Mouse (Mus musculus) kidney, adult 2 months (tissue): Measurements from ENCODE around the gene Nupr1l. TPM values are rescaled to one million over a fixed set of nuclear protein-coding genes. Genes with fewer than 3 reads are reported as not detected.
A peak's percentile ranks its signal among the peaks of the same experiment; 100 is the strongest.
"Not testable (repeated sequence)": the region's sequence is repeated elsewhere in the genome, so short reads cannot be mapped to it uniquely, and the experiment has no call there.

ENCODE experiments used
- DNase-seq: peaks from one replicate; pipeline ENCODE4 v3.0.0; 2021
- H3K27ac ChIP-seq: fragments of 200-500 bp; 2 replicates; pipeline ENCODE4 v1.5.1; 2012; ENCODE audit warnings: low read depth, low read length, control low read depth, inconsistent platforms; ENCODE audit not compliant: insufficient read depth
- H3K27me3 ChIP-seq: fragments of 200-500 bp; replicated peaks from 2 replicates; pipeline ENCODE4 v1.6.1; 2012; ENCODE audit warnings: mild to moderate bottlenecking, moderate library complexity, low read length, inconsistent platforms; ENCODE audit not compliant: control insufficient read depth, insufficient read depth
- H3K36me3 ChIP-seq: fragments of 200-500 bp; 2 replicates; pipeline ENCODE4 v1.6.1; 2012; ENCODE audit warnings: mild to moderate bottlenecking, moderate library complexity, low read length, inconsistent platforms; ENCODE audit not compliant: control insufficient read depth, insufficient read depth
- H3K4me1 ChIP-seq: fragments of 200-500 bp; 2 replicates; pipeline ENCODE4 v1.6.1; 2011; ENCODE audit warnings: low read length; ENCODE audit not compliant: control insufficient read depth, insufficient read depth
- H3K4me3 ChIP-seq: fragments of 200-500 bp; 2 replicates; pipeline ENCODE4 v1.5.1; 2011; ENCODE audit warnings: mild to moderate bottlenecking, low read depth, low read length, control low read depth; ENCODE audit not compliant: insufficient read depth
- CTCF ChIP-seq: fragments of 200-500 bp; conservative IDR thresholded peaks from 2 replicates; pipeline ENCODE4 v1.5.1; 2011; ENCODE audit warnings: low read depth, mild to moderate bottlenecking, control low read depth, low read length, moderate library complexity, mixed read lengths; ENCODE audit not compliant: insufficient read depth, insufficient read length
- POLR2A ChIP-seq: fragments of 200-500 bp; IDR thresholded peaks from one replicate; pipeline ENCODE4 v1.6.1; 2011; ENCODE audit warnings: low read depth, low read length, control low read depth
- WGBS: fragments of 180-500 bp; shearing (Covaris S2); methylation state at CpG from one replicate; pipeline ENCODE4 v1.1.7; 2018; 5-methylcytosine and 5-hydroxymethylcytosine counted together
- polyA plus RNA-seq: library from polyadenylated mRNA; depleted of rRNA; stranded (reverse); fragments of >200 nt; gene quantifications from 2 replicates; pipeline ENCODE4 v1.2.3, GENCODE M21; 2012

Nupr1l gene
- polyA plus RNA-seq, 1 experiment: 5.7 TPM

DNA sequence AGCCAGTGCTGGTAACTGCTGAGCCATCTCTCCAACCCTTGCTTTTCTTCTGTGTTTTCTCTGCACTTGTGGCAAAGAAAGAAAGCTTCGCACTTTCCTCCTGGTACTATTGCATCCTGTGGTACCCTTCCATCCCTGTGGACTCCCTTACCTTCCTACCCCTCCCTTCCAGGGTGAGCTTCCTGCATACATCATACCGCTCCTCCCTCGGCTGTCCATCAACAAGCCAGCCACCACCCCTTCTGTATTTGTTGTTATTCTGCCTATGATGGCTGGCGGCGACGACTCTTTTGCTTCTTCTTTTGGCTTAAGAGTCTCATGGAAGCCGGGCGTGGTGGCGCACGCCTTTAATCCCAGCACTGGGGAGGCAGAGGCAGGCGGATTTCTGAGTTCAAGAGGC lies 33.2 kb upstream of the Nupr1l start:
- H3K36me3 ChIP-seq: no peaks in the 10 kb centered on the region
- 82% methylated on average over 11 of the region's 11 CpGs for WGBS
- TF ChIP-seq CTCF (no peak), POLR2A (no peak)
- peaks cover 3% of the 10 kb centered on the region; the same call in 1 of the 2 replicates for H3K4me1 ChIP-seq
- no peak overlapping the region for H3K4me3 ChIP-seq
- no peak for DNase-seq
- H3K27me3 ChIP-seq: no peaks in the 10 kb centered on the region
- no peak overlapping the region for H3K27ac ChIP-seq

DNA sequence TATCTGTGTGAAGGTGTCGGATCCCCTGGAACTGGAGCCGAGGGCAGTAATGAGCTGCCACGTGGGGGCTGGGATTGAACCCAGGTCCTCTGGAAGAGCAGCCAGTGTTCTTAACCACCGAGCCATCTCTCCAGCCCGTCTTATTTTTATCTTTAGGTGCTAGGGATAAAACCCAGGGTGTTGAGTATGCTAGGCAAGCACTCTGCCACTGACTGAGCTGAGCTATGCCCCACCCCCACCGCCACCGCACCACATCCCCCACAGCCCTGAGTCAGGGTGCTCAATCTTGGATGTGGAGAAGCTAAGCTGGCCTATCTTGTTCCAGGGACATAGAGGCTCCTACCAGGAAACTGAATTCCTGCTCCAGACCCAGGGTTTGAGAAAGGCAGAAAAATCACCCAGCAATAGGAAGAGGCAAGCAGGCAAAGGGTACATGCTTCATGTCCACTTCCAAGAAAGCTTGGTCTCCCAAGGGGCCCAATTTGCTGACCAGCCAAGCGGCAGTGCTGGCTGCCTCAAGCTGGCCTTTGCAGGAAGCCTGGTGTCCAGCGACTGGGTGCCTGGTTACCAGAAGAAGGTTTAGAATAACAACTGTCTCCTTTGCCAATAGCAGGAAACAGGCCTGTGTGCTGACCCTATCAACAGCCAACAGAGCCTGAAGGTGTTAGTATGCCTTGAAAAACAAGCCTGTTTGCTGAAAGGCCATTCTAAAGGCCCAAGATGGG lies 30.4 kb upstream of the Nupr1l start:
- TF ChIP-seq CTCF (no peak), POLR2A (no peak)
- Histone ChIP-seq H3K36me3 (peaks cover 8% of the 10 kb centered on the region), H3K4me3 (no peak overlapping the region), H3K27ac (peak overlapping the region; percentile 71; the same call in 1 of the 2 replicates), H3K4me1 (peaks cover 3% of the 10 kb centered on the region; the same call in 1 of the 2 replicates), H3K27me3 (no peaks in the 10 kb centered on the region)
- WGBS: 71% methylated on average over 9 of the region's 9 CpGs
- peak; percentile 48 for DNase-seq

DNA sequence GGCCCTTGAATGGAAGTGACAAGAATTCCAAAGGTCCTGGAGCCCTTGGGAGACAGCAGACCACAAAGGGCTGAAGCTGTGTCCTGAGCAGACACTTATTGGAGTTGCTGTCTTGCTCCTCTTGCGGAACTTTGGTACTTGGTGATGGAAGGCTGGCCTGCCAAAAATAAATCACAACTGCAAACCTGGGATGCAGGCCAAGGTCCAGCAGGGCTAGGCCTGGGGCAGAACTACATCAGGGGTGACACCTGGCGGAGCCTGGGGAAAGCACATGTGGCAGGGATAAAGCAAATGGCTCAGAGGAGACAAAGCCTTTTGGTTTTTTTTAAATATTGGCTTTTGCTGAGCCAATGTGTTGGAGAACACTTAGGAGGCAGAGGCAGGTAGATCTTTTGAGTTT lies 29.4 kb upstream of the Nupr1l start:
- TF ChIP-seq POLR2A: no peak
- peak; percentile 91 for TF ChIP-seq CTCF
- WGBS: 13% methylated on average over 2 of the region's 2 CpGs
- DNase-seq: peak; percentile 91
- Histone ChIP-seq H3K4me1 (peaks cover 3% of the 10 kb centered on the region; the same call in 1 of the 2 replicates), H3K27me3 (no peaks in the 10 kb centered on the region), H3K4me3 (no peak overlapping the region), H3K27ac (peak overlapping the region; percentile 25; the same call in 1 of the 2 replicates), H3K36me3 (peaks cover 11% of the 10 kb centered on the region)

DNA sequence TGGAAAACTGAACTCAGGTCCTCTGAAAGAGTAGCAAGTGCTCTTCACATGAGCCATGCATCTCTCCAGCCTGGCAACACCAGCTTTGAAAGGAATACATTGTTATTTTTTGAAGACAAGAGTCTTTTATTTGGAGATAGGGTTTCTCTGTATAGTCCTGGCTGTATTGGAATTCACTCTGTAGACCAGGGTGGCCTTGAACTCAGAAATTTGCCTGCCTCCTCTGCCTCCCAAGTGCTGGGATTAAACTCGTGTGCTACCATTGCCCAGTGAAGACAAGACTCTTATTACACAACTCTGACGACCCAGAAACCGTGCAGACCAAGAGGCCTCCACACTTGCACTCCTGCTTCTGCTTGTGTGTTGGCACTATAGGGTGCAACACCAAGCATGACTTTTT lies 28.5 kb upstream of the Nupr1l start:
- Histone ChIP-seq H3K27me3 (no peaks in the 10 kb centered on the region), H3K4me3 (no peak overlapping the region), H3K27ac (no peak overlapping the region), H3K4me1 (peaks cover 3% of the 10 kb centered on the region; the same call in 1 of the 2 replicates), H3K36me3 (peaks cover 11% of the 10 kb centered on the region)
- no peak for TF ChIP-seq CTCF
- TF ChIP-seq POLR2A: no peak
- no peak for DNase-seq
- 53% methylated on average over 3 of the region's 3 CpGs for WGBS

DNA sequence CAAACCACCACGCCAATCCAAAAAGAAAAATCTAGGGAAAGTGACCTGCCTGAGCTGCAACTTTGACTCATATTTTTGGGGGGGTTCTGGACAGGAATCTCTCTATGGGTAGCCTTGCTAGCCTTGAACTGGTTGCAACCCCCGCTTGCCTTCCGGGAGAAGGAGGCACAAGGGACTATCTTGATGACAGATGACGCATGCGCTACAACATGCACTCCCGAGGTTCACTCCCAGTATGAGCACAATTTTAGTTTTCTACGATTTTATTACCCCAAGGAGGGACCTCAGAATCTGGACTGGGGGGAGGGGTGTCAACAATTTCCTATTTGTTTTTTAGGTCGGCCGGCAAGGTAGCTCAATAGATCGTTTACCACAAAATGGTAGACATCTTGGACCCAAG lies 22.1 kb upstream of the Nupr1l start:
- TF ChIP-seq POLR2A (no peak), CTCF (no peak)
- peak overlapping the region; percentile 87 for H3K4me3 ChIP-seq
- no peaks in the 10 kb centered on the region for H3K27me3 ChIP-seq
- peak; percentile 9 for DNase-seq
- WGBS: 10% methylated on average over 10 of the region's 10 CpGs
- peaks cover 8% of the 10 kb centered on the region; the same call in 1 of the 2 replicates for H3K36me3 ChIP-seq
- H3K4me1 ChIP-seq: peaks cover 3% of the 10 kb centered on the region; the same call in 1 of the 2 replicates
- H3K27ac ChIP-seq: no peak overlapping the region

DNA sequence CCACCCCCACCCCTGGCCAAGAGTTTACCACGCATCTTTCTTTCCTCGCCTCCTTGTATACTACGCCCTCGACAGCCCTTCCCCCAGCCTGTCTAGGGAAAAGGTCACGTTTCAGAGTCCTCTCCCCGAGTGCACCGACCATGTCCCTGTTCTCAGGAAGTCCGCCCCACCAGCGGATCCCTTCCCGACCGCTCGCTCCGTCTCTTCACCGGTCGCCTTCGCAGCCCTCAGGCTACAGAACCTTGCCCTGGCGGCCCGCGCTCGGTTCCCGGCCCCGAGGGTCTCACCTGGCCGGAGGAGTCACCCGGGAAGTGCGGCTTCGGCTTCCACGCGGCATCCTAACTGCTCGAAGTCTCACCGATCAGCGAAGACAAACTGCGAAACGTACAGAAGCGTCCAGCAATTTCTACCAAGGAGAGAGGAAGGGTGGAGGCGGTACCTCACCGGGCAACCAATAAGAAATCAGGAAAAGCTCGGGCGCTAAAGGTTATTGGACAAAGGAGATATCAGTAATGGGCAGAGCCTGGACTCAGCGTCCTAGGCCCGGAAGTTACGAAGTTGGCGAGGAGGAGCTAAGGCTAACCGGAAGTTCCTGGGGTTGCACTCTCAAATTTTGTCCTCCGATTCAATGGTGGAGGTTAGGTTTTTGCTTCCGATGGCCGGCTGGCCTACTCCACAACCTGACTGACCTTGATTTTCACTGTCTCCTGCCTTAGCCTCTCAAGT lies 21.3 kb upstream of the Nupr1l start, which contains the start of gene Chchd2:
Gene Chchd2 (minus strand): TSS at position 560 of the 726 bp plus-strand sequence.
- no peaks in the 10 kb centered on the region for H3K27me3 ChIP-seq
- WGBS: under 1% methylated on average over 46 of the region's 46 CpGs
- TF ChIP-seq CTCF (no peak), POLR2A (peak; percentile 66)

DNA sequence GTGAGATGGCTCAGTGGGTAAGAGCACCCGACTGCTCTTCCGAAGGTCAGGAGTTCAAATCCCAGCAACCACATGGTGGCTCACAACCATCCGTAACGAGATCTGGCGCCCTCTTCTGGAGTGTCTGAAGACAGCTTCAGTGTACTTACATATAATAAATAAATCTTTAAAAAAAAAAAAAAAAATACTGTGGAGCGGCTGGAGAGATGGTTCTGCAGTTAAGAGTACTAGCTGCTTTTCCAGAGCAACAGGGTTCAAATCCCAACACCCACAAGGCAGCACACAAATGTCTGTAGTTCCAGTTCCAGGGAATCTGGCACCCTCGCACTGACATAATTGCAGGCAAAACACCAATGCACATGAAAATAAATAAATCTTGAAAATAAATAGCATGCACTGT lies 17.9 kb upstream of the Nupr1l start:
- WGBS: 67% methylated on average over 7 of the region's 7 CpGs

More for the DNA sequence above, 21.3 kb upstream of the Nupr1l start, which contains the start of gene Chchd2:
- peaks cover 3% of the 10 kb centered on the region; the same call in 1 of the 2 replicates for H3K4me1 ChIP-seq
- H3K36me3 ChIP-seq: peaks cover 3% of the 10 kb centered on the region; the same call in 1 of the 2 replicates
- DNase-seq: peak; percentile 99
- peak within 1 kb of the TSS; percentile 96 for H3K27ac ChIP-seq
- peak within 1 kb of the TSS; percentile 87 for H3K4me3 ChIP-seq

More for the DNA sequence above, 17.9 kb upstream of the Nupr1l start:
- not testable (repeated sequence) for H3K27me3 ChIP-seq, H3K27ac ChIP-seq, H3K4me3 ChIP-seq, H3K36me3 ChIP-seq, H3K4me1 ChIP-seq, DNase-seq
